Mouse (Mus musculus) stomach, postnatal 0 days (tissue): ENCODE data around the gene Abr. TPM values are rescaled to one million over a fixed set of nuclear protein-coding genes. Genes with fewer than 3 reads are reported as not detected.
A peak's percentile ranks its signal among the peaks of the same experiment; 100 is the strongest.

ENCODE experiments used
- ATAC-seq: fragments of 200-750 bp; cut with Nextera tagmentation; 2 replicates; pipeline ENCODE4 v1.8.0; 2017; ENCODE audit not compliant: low FRiP score, low TSS enrichment
- DNase-seq: peaks from one replicate; pipeline ENCODE4 v3.0.0-alpha.2; 2016; ENCODE audit warnings: low spot score
- H3K27ac ChIP-seq: fragments of 300-500 bp; sonication (generic); replicated peaks from 2 replicates; pipeline ENCODE4 v1.5.1; 2014; ENCODE audit warnings: mild to moderate bottlenecking, control low read depth
- H3K27me3 ChIP-seq: fragments of 300-500 bp; sonication (generic); 2 replicates; pipeline ENCODE4 v1.6.1; 2014; ENCODE audit warnings: low read length; ENCODE audit not compliant: control insufficient read depth, insufficient read depth
- H3K36me3 ChIP-seq: fragments of 300-500 bp; sonication (generic); 2 replicates; pipeline ENCODE4 v1.6.1; 2014; ENCODE audit warnings: low read length, mixed read lengths; ENCODE audit not compliant: control insufficient read depth, insufficient read depth
- H3K4me1 ChIP-seq: fragments of 300-500 bp; sonication (generic); replicated peaks from 2 replicates; pipeline ENCODE4 v1.6.1; 2014; ENCODE audit warnings: antibody characterized with exemption; ENCODE audit not compliant: control insufficient read depth, insufficient read depth
- H3K4me2 ChIP-seq: fragments of 300-500 bp; sonication (generic); replicated peaks from 2 replicates; pipeline ENCODE4 v1.6.1; 2014; ENCODE audit warnings: low read depth, mild to moderate bottlenecking, control low read depth, moderate library complexity
- H3K4me3 ChIP-seq: fragments of 300-500 bp; sonication (generic); 2 replicates; pipeline ENCODE4 v1.5.1; 2014; ENCODE audit warnings: low read depth, low read length, control low read depth
- H3K9ac ChIP-seq: fragments of 300-500 bp; sonication (generic); 2 replicates; pipeline ENCODE4 v1.6.1; 2014; ENCODE audit warnings: mild to moderate bottlenecking, low read length, control low read depth, mixed read lengths
- H3K9me3 ChIP-seq: fragments of 300-500 bp; sonication (generic); 2 replicates; pipeline ENCODE4 v1.6.1; 2016; ENCODE audit warnings: low read length; ENCODE audit not compliant: control insufficient read depth
- CTCF ChIP-seq: IDR thresholded peaks from 2 replicates; pipeline ENCODE4 v1.5.1; 2016; ENCODE audit warnings: antibody characterized with exemption, low read depth, mild to moderate bottlenecking, moderate library complexity
- EP300 ChIP-seq: optimal IDR thresholded peaks from 2 replicates; pipeline ENCODE3; 2016; ENCODE audit warnings: antibody characterized with exemption
- WGBS: fragments of 180-500 bp; shearing (Covaris S2); extraction: QIAGEN DNeasy Blood & Tissue Kit; methylation state at CpG from one replicate; pipeline ENCODE4 v1.1.7; 2014; 5-methylcytosine and 5-hydroxymethylcytosine counted together
- polyA plus RNA-seq: library from polyadenylated mRNA; unstranded; fragments of >200 nt; fragmentation: Nextera tagmentation; extraction: Ambion mirVana; gene quantifications from 2 replicates; pipeline ENCODE4 v1.2.1, GENCODE M21; 2015

Abr gene
- polyA plus RNA-seq, 1 experiment from 2014 or later: 19.3 TPM

- Histone ChIP-seq H3K4me3 (no peak overlapping the region), H3K9ac (no peak overlapping the region), H3K4me2 (no peak overlapping the region), H3K9me3 (no peaks in the 10 kb centered on the region), H3K27ac (no peak overlapping the region), H3K36me3 (no peaks in the 10 kb centered on the region), H3K4me1 (no peaks in the 10 kb centered on the region), H3K27me3 (no peaks in the 10 kb centered on the region)
- DNase-seq (peak; percentile 31), ATAC-seq (no peak)
- TF ChIP-seq CTCF (peak; percentile 72), EP300 (no peak)
- WGBS: 78% methylated on average over 10 of the region's 10 CpGs
Measured at GRCm38 (mm10) chr11:76536576-76537354, 85.3 kb downstream of the Abr start.

GRCm38 (mm10) chr11:76532001-76532400, 90.1 kb downstream of the Abr start:
- ATAC-seq (no peak), DNase-seq (no peak)
- WGBS: 91% methylated on average over 7 of the region's 7 CpGs
- no peak for TF ChIP-seq EP300
- no peak for TF ChIP-seq CTCF
- Histone ChIP-seq H3K9me3 (no peaks in the 10 kb centered on the region), H3K4me1 (no peaks in the 10 kb centered on the region), H3K4me2 (no peak overlapping the region), H3K27ac (no peak overlapping the region), H3K27me3 (no peaks in the 10 kb centered on the region), H3K9ac (no peak overlapping the region), H3K36me3 (no peaks in the 10 kb centered on the region), H3K4me3 (no peak overlapping the region)

- Histone ChIP-seq H3K4me3 (no peak overlapping the region), H3K36me3 (no peaks in the 10 kb centered on the region), H3K27ac (no peak overlapping the region), H3K4me1 (no peaks in the 10 kb centered on the region), H3K9ac (no peak overlapping the region), H3K4me2 (no peak overlapping the region), H3K27me3 (no peaks in the 10 kb centered on the region), H3K9me3 (no peaks in the 10 kb centered on the region)
- 46% methylated on average over 7 of the region's 7 CpGs for WGBS
- DNase-seq (no peak), ATAC-seq (peak; percentile 78)
- TF ChIP-seq EP300 (no peak), CTCF (no peak)
Measured at GRCm38 (mm10) chr11:76530966-76531678, 91.0 kb downstream of the Abr start.

GRCm38 (mm10) chr11:76530168-76530935, 91.8 kb downstream of the Abr start:
- no peaks in the 10 kb centered on the region for H3K4me1 ChIP-seq
- H3K4me2 ChIP-seq: no peak overlapping the region
- 74% methylated on average over 15 of the region's 15 CpGs for WGBS
- no peaks in the 10 kb centered on the region for H3K36me3 ChIP-seq
- no peaks in the 10 kb centered on the region for H3K27me3 ChIP-seq
- no peaks in the 10 kb centered on the region for H3K9me3 ChIP-seq
- ATAC-seq (no peak), DNase-seq (no peak)
- no peak overlapping the region for H3K4me3 ChIP-seq
- H3K27ac ChIP-seq: no peak overlapping the region
- no peak overlapping the region for H3K9ac ChIP-seq
- TF ChIP-seq EP300: no peak
- TF ChIP-seq CTCF: no peak

GRCm38 (mm10) chr11:76529352-76530141, 92.6 kb downstream of the Abr start:
- H3K4me3 ChIP-seq: no peak overlapping the region
- WGBS: 67% methylated on average over 6 of the region's 6 CpGs
- TF ChIP-seq EP300: no peak
- TF ChIP-seq CTCF: no peak
- no peaks in the 10 kb centered on the region for H3K4me1 ChIP-seq
- H3K4me2 ChIP-seq: no peak overlapping the region
- no peaks in the 10 kb centered on the region for H3K27me3 ChIP-seq
- ATAC-seq (0 out of 2 replicates have a peak, but pooled peaks have one; percentile 24), DNase-seq (no peak)
- H3K27ac ChIP-seq: 0 out of 2 replicates have a peak overlapping the region, but pooled peaks have one; percentile 13
- H3K36me3 ChIP-seq: no peaks in the 10 kb centered on the region
- peak overlapping the region; percentile 31; the same call in 1 of the 2 replicates for H3K9ac ChIP-seq
- no peaks in the 10 kb centered on the region for H3K9me3 ChIP-seq
